Mouse (Mus musculus): ENCODE measurements around the gene Ctnnd2. TPM values are rescaled to one million over a fixed set of nuclear protein-coding genes. Genes with fewer than 3 reads are reported as not detected.

The Ctnnd2 gene
- total RNA-seq, 2 experiments from 2014 or later: not detected

DNA sequence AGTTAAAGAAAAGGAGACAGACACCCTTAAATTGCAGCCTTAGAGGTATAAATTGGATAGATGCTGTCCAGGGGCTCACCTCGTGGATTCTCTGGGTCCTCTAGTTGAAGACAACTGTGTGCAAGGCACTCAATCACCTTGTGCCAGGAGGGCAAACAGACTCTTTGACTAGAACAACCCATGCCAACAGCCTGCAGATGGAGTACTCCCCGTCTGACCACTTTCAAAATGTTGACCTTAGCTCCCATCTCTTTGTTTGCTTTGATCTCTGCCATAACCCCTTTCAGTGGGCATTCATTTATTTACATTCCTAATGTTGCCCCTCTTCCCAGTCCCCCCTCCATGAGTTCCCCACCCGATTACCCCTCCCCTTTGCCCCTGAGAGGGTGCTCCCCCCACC, 891.3 kb downstream of the Ctnnd2 start:
- Histone ChIP-seq H3K4me3 (no peak overlapping the region), H3K27ac (no peak overlapping the region)
- TF ChIP-seq CTCF (IDR thresholded peaks at IDR 0.05): no peak
- intact Hi-C loops (cut with DNase I): no loop called here
- DNase-seq: no peak

DNA sequence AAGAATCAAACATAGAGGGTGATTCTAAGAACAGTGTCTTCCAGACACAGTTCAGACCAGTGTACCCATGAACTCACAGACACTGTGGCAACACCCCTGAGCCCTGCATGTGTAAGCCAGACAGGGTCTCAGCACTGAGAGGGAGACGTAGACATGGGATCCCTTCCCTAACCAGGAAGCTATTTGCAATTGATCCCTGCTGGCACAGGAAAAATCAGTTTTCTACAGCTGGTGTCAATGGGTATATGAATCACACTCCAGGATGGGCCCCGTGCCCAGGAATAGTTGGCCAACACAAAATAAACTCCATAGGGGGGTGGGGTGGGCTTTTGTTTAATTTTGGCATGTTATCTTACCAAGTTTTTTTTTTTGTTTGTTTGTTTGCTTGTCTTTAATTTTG, 895.7 kb downstream of the Ctnnd2 start:
- no peak overlapping the region for H3K27ac ChIP-seq
- intact Hi-C loops (cut with DNase I): no loop called here
- TF ChIP-seq CTCF (IDR thresholded peaks at IDR 0.05): no peak
- no peak for DNase-seq
- H3K4me3 ChIP-seq: no peak overlapping the region

DNA sequence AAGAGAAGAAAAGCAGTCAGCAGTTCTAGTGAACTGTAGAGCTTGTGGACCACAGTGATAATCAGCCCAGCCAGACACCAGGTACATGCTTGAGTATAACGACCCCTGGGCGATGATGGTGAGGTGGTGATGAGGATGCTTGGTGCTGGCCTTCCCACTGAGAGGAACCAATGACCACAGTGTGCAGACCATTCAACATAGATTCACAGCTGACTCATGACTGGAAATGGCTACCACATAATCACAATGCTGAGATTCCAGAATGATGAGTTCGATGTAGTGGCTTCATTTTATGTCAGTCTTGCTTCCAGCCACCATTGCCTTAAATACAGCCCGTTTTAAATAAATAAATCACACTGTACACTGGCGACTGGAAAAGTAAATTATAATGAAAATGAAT, 897.9 kb downstream of the Ctnnd2 start:
- TF ChIP-seq CTCF (IDR thresholded peaks at IDR 0.05): no peak
- Histone ChIP-seq H3K27ac (no peak overlapping the region), H3K4me3 (no peak overlapping the region)
- no peak for DNase-seq
- intact Hi-C loops (cut with DNase I): no loop called here

Measured in gastrocnemius, adult 2 months (tissue).